In genomic region chr12:52850332-52851036, GRCm38 (mm10) we compare ENCODE assay signal across 11 mouse cellular contexts.
DNase-seq lines count a peak whose midpoint lies in the region; ATAC-seq lines count a peak whose summit lies in the region.
"Had no signal": no experiment of that assay in that cellular context is flagged by ENCODE, and none has a peak within 500 bp of the region (broad histone marks: within the 10 kb centered on the region; RNA-seq: fewer than 3 reads in every experiment).

No protein-coding gene starts in this region.

- peaks cover 44% of the 10 kb centered on the region for H3K4me1 ChIP-seq in hindbrain, embryonic 13.5 days (replicated peaks)

- H3K9me3 ChIP-seq in hindbrain, embryonic 13.5 days = no peaks in the 10 kb centered on the region

- no peak overlapping the region for H3K4me3 ChIP-seq in hindbrain, embryonic 13.5 days
- H3K4me3 ChIP-seq: myocyte had no signal

- no peak overlapping the region for H3K9ac ChIP-seq in hindbrain, embryonic 13.5 days

- WGBS in hindbrain, embryonic 13.5 days = 50% methylated on average over 7 of the region's 7 CpGs

- peak; percentile 93 for DNase-seq in heart, adult 11 months
- no peak for DNase-seq in heart, adult 8-10 months (ENCODE audit: low spot score)
- peak; percentile 27 to 32 for DNase-seq in spleen, postnatal 36 days (ENCODE audit: low spot score in 2 of 2)
- no peak for DNase-seq in spleen, adult 18-20 months
- no peak for DNase-seq in MN1 (ENCODE audit: low spot score)
- DNase-seq in urinary bladder, postnatal 36 days (ENCODE audit: low spot score in 2 of 2) = no peak
- DNase-seq in kidney, adult 18-20 months = no peak
- DNase-seq: lung, adult 18-20 months had no signal

- no peaks in the 10 kb centered on the region for H3K36me3 ChIP-seq in hindbrain, embryonic 13.5 days

- H3K27me3 ChIP-seq in hindbrain, embryonic 13.5 days = no peaks in the 10 kb centered on the region

- no peak for ATAC-seq in hindbrain, embryonic 13.5 days (ENCODE audit: low FRiP score)
- ATAC-seq: intestine, embryonic 16.5 days had no signal

- H3K4me2 ChIP-seq in hindbrain, embryonic 13.5 days = no peak overlapping the region

- H3K27ac ChIP-seq in hindbrain, embryonic 13.5 days = peak overlapping the region; percentile 52; the same call in 1 of the 2 replicates

Comparison
In these comparisons a context has a peak if more than half of its experiments do, and no peak if none do; other contexts are left out.
1. DNase-seq: peak in heart, adult 11 months (single experiment) and spleen, postnatal 36 days (2 of 2); none in heart, adult 8-10 months (single experiment), spleen, adult 18-20 months (0 of 2), MN1 (single experiment), urinary bladder, postnatal 36 days (0 of 2) and kidney, adult 18-20 months (single experiment).